Mouse (Mus musculus): ENCODE measurements around the gene Ooep.
"Not testable (repeated sequence)": the region's sequence is repeated elsewhere in the genome, so short reads cannot be mapped to it uniquely, and the experiment has no call there.

Gene Ooep

DNA sequence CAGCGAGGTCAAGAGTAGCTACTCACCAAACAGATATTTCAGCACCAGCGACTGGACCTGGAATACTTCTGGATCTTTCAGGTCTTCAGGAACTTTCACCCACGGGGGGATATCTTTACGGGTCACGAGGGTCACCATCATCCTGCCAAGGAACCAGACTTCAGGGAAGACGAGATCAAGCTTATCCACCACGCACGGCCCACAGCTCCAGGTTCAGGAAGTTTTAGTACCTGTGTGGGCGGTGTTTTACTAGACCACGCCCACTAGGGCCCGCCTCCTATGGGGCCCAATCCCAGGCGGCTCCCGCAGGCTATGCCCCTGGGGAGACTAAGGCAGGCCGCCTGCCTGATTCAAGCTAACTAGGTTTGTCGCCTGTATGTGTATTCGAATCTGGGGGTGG, 10.6 kb downstream of the Ooep start, which contains the start of gene Dppa5a:
Gene Dppa5a (minus strand): TSS at position 219 of the 400 bp plus-strand sequence.
- DNase-seq (ENCODE audit: low read depth, low spot score): not testable (repeated sequence)

DNA sequence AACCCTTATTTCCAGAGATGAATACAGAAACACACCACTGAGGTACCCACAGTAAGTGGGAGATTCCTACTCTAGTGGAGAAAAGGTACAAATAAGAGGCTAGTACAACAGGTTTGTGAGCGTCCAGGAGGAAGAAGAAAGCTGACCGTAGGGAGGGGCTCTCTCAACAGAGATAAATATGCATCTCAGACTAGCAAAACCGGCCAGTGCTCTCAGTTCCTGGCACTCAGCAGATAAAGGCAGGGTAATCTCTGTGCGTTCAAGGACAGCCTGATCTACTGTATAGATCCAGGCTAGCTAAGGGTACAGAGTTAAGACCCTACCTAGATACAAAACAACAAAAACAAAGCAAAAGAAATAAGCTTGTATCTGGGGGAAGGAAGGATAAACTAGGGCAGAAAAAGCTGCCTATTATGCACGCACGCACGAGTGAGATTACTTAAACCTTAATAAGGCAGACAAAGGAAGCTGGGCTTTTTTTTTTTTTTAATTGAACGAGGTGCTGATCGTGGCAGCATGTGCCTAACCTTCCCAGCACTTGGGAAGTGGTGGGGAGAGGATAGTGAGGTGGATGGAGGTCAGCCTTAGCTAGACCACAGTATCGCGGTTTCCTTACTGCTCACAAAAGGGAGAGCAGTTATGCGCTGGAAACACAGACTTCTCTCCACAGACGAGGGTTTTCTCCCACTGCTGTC, 12.5 kb downstream of the Ooep start:
- no peak for DNase-seq (ENCODE audit: low read depth, low spot score)

DNA sequence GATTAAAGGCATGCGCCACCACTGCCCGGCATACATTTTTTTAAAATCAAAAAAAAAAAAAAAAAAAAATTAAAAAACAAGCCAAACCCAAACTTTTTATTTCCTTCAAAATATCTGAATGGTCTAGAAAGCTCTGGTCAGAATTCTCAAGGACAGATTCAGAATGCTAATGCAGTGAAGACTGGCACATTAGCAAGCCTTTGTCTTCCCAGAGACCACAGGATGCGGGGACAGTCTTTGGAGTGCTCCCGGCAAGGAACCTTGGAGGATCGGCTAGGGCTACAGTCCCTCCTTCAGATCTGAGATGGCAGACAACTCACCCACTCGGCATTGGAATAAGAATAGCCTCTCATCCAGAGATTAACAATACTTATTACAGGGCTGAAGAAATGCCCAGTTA, 13.8 kb downstream of the Ooep start:
- no peak for DNase-seq (ENCODE audit: low read depth, low spot score)

DNA sequence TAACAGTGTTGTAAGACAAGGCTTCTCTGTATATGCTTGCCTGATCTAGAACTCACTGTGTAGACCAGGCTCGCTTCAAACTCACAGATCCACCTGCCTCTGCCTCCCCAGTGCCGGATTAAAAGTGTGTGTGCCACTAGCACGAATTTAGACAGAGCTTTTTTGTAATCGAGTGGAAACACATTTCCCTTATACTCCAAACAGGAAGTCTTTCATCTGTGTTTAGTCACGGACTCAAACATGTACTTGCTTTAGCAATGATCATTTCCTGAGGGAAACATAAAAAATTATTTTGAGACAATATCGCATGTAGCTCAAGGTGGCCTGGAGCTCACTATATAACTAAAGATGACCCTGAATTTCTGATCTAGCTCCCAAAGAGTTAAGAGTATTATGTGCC, 15.2 kb downstream of the Ooep start:
- no peak for DNase-seq (ENCODE audit: low read depth, low spot score)

DNA sequence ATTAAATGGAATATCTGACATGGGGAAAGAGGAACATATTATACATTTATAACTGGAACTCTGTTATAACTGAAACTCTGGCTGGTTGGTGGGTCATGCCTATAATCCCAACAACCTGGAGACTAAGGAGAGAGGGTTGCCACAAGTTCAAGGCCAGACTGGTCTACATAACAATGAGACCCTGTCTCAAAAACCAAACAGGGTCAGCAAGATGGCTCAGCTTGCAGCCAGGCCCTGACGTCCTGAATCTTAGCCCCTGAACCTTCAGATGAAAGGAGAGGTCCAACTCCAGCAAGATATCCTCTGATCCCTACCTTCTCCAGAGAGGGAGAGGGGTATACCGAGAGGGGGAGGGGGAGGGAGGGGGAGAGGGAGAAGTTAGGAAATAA, 18.0 kb downstream of the Ooep start:
- no peak for DNase-seq (ENCODE audit: low read depth, low spot score)

DNA sequence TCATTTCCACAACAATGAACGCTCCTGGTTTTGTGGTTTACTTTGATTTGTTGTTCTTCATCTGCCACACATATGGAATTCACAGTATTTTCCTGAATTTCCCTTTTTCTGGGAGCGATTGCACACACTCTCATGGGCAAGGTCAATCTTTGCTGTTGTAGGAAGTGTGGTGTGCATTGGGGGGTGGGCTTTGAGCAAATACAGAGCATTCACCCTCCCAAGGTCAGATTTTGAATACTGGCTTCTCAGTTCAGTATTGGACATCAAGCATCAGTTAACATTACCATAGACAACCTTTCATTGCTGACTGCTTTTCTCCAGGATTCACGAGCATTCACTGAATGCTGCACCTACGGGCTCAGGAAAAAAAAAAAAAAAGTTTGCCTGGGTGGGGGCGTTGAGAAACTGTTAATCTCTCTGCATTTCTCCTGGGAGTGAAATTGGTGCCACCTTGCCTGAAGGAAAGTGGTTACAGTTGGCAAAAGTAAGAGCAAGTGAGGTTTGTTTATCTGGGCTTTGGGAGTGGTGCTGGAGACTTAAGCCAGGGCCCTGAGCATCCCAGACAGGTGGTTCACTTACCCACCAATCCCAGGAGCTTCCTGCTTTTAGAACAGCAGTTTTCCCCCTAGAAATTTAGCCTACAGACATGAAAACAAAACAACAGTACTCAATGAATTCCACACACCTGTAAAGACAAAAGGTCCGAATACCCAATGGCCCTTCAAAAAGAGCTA, 18.6 kb downstream of the Ooep start:
- DNase-seq (ENCODE audit: low read depth, low spot score): no peak

DNA sequence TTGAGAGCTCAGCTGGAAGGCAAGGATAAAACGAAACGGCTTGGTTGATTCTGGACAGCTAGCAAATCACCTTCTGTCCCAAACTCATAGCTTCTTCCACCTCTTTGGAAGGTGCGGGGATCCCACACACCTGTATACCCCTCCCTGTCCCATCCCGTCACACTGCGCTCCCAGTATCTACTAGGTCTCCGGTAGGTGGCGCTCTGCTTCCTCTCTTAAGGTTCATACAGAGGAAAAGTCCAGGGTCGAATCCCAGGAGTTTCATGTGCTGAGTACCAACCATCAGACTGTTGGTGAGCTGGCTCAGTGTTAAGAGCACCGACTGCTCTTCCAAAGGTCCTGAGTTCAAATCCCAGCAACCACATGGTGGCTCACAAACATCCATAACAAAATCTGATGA, 20.5 kb downstream of the Ooep start:
- peak; percentile 60 for DNase-seq (ENCODE audit: low read depth, low spot score)

DNA sequence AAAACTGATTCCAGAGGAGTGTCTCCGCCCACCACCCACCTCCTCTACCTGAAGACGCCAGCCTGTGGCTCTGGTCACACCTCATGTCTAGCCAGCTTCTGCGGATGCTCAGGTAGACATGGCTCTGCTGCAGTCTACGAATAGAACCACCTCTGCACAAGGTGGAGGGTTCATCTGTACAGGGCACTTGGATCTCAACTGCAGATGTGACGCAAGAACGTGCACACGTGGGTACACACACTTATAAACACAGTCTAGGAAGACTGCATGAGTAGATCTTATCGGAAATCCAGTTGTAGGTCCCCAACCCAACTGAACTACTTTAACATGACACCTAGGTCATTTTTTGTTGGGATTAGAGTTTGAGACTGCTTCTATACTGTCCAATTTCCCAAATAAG, 22.9 kb downstream of the Ooep start, which contains the start of gene Gsta2:
Gene Gsta2 (minus strand): TSS at position 178 of the 400 bp plus-strand sequence.
- no peak for DNase-seq (ENCODE audit: low read depth, low spot score)

DNA sequence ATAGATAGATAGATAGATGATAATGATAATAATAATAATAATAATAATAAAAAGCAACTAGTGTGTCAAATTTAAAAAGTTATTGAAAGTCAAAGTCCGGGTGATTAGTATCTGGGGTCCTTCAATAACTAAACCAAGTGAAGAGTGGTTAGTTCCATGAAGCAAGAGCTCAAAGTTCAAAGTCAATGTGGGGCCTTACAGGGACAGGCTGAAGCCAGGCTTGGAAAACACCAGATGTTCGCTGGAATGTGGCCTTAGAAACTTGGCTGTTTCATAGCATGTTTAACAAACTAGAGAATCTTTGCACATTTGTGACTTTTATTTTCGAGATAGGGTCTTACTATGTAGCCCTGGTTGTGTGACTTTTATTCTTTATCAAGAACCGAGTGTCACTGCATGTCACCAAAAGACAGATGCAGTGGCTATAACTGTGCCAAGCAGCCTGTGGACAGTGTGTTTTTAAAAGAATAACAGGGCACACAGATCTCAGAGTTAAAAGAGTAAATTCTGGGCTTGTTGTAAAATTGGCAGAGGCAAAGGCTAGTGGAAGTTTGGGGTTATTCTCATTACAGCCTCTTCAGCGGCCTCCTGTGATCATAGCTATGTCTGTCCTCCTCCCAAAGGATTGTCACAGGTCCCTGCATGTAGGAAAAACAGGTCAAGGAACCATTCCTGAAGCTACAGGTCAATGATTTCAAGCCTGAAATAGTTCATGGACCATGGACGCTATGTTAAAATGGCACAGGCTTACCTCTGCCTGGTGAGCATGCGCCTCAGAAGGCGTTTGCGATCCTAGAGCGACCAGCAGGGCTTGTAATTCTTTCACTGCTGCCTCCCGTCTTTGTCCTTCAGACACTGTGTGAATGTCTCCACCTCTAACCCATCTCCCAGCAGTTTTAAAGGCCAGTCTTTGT, 23.6 kb downstream of the Ooep start:
- DNase-seq (ENCODE audit: low read depth, low spot score): no peak

DNA sequence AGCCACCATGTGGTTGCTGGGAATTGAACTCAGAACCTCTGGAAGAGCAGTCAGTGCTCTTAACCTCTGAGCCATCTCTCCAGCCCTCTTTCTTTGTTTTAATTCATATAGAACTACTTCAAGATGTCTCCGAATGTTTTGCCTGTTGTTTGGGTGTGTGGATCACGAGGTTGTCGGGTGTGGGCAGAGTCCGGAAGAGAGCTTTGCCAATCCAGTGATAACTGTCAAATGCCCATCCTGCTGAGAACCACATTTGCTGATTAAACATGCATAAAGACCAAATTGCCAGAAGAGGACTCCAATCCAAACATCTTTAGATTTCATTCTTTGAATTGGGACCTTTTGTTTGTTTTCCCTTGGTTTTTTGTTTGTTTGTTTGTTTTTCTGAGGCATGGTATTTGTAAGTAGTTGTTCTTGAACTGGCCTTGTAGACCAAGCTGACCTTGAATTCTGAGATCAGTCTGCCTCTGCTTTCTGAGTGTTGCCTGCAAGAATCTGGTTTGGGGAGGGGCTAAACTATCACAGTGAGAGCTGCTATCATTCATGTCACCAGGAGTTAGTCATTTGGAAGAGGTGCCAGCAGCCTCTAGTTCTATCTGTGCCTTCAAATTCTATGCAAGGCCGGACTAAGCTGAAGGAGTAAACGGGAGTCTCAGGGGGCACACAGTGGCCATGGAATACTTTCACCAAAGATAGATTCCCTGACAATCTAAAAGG, 26.9 kb downstream of the Ooep start:
- no peak for DNase-seq (ENCODE audit: low read depth, low spot score)

DNA sequence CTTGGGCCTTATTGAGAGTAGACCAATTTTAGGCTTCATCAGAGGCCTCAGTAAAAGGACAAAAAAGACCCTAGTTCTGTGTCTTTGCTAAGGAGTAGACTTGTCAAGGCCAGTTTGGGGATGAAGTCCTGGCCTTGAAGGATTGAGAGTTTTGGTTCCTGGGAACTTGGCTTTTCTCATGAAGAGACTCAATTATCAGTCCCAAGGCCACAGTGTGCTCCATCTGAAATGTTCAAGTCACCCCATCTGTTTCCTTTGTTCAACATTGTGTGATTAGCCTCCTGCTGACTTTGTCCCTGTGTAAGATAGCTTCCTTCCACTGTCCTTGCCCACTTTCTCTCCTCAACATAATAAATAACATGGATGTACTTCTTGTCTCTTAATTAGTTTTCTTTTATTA, 28.5 kb downstream of the Ooep start:
- not testable (repeated sequence) for DNase-seq (ENCODE audit: low read depth, low spot score)

DNA sequence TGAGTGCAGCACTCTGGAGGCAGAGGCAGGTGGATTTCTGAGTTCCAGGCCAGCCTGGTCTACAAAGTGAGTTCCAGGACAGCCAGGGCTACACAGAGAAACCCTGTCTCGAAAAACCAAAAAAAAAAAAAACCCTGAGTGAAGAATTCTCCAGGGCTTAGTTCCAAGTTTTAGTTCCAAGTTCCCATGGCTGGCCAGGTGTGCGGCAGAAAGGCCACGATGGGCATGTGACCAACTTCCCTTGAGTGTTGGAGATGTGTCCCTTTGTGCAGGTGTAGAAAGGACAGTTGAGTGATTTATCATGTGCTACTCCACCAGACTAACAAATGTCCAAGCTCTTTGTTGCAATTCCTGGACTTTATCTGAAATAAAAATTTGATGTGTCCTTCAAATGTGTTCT, 29.4 kb downstream of the Ooep start:
- not testable (repeated sequence) for DNase-seq (ENCODE audit: low read depth, low spot score)

DNA sequence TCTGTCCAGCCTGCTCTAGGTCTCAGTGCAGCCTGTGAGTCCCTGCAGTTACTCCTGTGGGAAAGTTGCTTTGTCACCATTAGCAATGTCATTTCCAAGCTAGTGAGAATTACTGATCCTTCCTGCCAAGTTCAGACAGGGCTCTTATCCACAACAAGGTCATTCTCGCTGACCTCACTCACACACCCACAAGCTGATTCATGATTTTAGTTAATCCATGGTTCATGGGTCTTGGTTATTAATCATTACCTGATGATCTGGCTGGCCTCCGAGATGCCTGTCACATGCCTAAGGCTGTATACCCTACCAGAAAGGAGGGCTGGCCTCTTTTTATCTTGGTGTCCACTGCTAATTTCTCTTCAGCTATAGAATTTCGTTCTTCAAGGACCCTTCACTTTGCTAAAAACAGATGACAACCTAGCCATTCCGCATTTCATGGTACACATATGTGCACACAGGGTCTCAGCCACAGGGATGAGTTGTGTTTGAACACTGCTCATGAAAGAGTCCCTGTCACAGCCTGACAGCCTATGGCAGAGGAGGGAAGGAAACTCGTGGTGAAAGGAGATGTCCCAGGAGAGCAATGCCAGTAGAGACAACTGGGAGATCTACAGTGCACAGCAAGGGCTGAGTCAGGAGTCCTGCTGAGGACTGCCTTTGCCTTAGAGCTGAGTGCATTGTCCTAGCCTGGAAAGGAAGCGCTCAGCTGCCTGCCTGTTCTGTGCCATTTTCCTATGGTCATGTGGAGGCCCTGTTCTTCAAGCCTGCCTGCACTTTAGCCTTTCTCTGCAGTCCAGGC, 30.1 kb downstream of the Ooep start:
- not testable (repeated sequence) for DNase-seq (ENCODE audit: low read depth, low spot score)

DNA sequence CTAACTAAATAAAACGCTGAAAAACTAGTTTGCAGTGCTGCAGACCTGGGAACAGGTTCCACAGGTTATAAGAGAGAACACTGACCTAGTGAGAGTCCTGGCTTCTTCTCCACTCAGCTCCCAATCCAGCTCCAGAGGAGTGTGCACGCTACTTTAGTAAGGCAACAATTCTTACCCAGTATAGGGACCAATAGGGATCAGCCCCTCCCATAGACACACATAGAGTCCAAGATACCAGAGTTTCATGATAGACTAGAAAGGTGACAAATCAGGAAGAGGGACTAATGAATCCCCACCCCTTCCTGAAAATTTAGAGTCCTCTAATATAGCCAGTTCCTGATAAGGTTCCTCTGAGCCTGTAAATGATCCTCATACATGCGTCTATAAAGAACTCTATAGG, 31.5 kb downstream of the Ooep start:
- no peak for DNase-seq (ENCODE audit: low read depth, low spot score)

DNA sequence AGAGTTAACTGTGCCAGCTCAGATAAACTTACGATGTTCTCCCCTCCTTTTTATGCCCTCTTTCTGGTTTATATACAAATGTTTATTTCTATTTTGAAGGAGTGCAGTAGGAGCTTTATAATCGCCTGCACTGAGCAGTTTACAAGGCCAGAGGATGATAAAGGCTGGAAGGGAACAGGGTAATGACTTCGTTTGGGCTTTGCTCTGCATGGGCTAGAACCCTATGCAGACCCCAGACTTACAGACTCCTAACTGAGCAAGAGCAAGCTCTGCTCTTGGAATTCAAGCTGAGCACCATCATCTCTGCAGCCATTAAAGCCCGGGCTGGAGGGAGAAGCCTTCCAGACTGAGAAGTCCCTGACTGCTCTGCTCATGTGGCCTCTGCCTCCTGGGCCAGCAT, 33.3 kb downstream of the Ooep start:
- not testable (repeated sequence) for DNase-seq (ENCODE audit: low read depth, low spot score)

DNA sequence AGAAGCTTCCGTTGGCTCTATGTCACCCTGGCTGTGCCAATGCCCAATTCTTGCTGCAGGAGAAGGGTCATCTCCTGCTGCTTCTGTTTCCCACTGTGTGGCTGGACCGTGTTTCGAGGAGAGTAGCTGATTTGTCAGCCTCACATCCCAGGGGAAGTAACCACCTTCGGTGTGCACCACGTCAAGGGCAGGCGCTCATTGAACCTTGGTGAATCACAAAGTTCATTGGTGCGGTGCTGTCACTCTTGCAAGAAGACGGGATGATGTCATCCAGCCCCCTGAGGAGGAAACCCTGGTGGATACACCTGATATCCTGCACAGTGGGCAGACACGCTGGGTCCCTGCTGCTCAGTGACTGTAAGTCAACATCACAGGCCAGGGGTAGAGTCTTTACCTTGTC, 35.5 kb downstream of the Ooep start:
- DNase-seq (ENCODE audit: low read depth, low spot score): not testable (repeated sequence)

DNA sequence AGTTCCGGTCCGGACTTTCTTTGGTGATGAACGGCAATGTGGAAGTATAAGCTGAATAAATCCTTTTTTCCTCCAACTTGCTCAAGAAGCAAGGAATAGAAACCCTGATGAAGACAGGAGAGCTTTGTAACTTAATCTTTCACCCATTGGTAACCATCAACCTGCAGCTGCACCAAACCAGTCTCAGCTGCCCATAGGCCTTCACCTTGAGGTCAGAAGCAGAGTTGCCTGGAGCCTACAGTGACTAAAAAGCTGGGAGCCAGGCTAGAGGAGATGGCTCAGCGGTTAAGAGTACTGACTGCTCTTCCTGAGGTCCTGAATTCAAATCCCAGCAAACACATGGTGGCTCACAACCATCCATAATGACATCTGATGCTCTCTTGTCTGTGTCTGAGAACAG, 36.0 kb downstream of the Ooep start:
- DNase-seq (ENCODE audit: low read depth, low spot score): not testable (repeated sequence)

DNA sequence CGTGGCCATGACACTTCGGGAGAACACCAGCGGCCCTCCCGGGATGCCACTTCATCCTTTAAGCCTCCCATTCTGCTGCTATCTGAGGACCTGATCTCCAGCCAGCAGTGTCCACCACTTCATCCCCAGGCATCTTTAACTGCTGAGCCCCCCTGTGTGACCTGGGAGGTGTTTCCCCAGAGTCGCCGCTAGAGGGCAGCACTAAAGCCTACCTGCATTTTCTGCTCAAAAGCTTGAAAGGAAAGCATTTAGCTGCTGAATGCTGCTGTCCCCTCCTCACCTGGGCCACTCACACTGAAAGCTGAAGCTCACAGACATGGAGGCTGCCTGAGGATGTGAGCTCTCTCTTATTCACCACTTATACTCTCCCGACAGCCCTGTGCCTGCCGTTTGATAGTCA, 38.2 kb downstream of the Ooep start:
- DNase-seq (ENCODE audit: low read depth, low spot score): peak; percentile 49

DNA sequence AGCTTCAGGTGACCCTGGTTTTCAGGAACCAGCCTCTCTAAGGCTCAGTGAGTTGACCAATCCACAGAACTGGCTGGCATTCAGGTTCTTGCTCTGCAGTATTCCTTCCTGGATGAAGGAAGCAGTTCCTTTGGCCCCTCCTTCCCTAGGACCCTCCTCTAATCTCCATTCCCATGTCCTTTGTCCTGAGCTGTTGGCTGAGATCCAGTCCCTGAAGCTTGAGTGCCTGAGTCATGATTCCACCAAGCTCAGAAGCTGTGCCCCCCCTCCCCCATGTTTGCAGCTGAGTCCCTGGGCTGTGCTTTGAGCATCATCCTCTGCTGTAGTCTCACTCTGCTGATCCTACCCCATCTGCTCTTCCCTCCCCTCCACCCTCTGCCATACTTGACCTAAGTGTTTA, 41.5 kb downstream of the Ooep start:
- not testable (repeated sequence) for DNase-seq (ENCODE audit: low read depth, low spot score)

DNA sequence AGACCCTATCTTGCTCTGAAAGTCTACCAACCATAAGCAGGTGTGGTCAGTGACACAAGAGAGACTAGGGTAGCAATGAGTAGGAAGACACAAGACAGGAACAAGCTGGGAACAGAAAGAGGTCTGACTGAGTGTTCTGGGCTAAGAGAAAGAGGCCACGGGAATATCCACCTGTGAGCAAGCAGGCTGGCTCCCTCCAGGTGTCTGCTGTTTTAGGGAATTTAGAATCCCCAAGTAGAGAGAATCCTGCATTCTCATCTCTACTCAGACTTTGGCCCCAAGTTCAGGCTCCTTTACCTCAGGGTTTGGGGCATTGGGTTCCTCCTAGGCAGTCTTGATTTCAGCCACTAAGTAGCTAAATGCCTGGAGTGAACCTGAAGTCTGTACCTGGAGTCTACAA, 51.2 kb downstream of the Ooep start, which contains the start of gene Omt2b:
Gene Omt2b (plus strand): TSS at position 301 of the 400 bp plus-strand sequence.
- not testable (repeated sequence) for DNase-seq (ENCODE audit: low read depth, low spot score)
